Mouse (Mus musculus) forebrain, embryonic 12.5 days (tissue): ENCODE measurements at regions not wholly inside any gene's neighbourhood (a gene's known extent, or its start where the extent isn't known, plus 50 kb on each side); places are given as distances from the start of the nearest gene placed in this dataset.

Experiments
- ATAC-seq: fragments of 200-750 bp; cut with Nextera tagmentation; 2 replicates; pipeline ENCODE4 v1.8.0; 2017; ENCODE audit warnings: moderate TSS enrichment; ENCODE audit not compliant: low FRiP score
- H3K27ac ChIP-seq: fragments of 300-500 bp; sonication (generic); 2 replicates; pipeline ENCODE4 v1.5.1; 2016; ENCODE audit warnings: mild to moderate bottlenecking
- H3K27me3 ChIP-seq: fragments of 300-500 bp; sonication (generic); 2 replicates; pipeline ENCODE4 v1.6.1; 2016; ENCODE audit warnings: mild to moderate bottlenecking
- H3K36me3 ChIP-seq: fragments of 300-500 bp; sonication (generic); replicated peaks from 2 replicates; pipeline ENCODE4 v1.6.1; 2016; ENCODE audit warnings: mild to moderate bottlenecking
- H3K4me1 ChIP-seq: fragments of 300-500 bp; sonication (generic); 2 replicates; pipeline ENCODE4 v1.6.1; 2016
- H3K4me2 ChIP-seq: fragments of 300-500 bp; sonication (generic); 2 replicates; pipeline ENCODE4 v1.6.1; 2016; ENCODE audit warnings: mild to moderate bottlenecking, moderate library complexity
- H3K4me3 ChIP-seq: fragments of 300-500 bp; sonication (generic); replicated peaks from 2 replicates; pipeline ENCODE4 v1.5.1; 2016; ENCODE audit warnings: mild to moderate bottlenecking
- H3K9ac ChIP-seq: fragments of 300-500 bp; sonication (generic); 2 replicates; pipeline ENCODE4 v1.6.1; 2016; ENCODE audit warnings: mild to moderate bottlenecking
- H3K9me3 ChIP-seq: fragments of 300-500 bp; sonication (generic); 2 replicates; pipeline ENCODE4 v1.6.1; 2016
- WGBS: fragments of 180-500 bp; shearing (Covaris S2); methylation state at CpG from one replicate; pipeline ENCODE4 v1.1.7; 2016; 5-methylcytosine and 5-hydroxymethylcytosine counted together

- no peaks in the 10 kb centered on the region for H3K9me3 ChIP-seq
- H3K4me3 ChIP-seq: no peak overlapping the region
- no peaks in the 10 kb centered on the region for H3K27me3 ChIP-seq
- no peak overlapping the region for H3K4me2 ChIP-seq
- H3K36me3 ChIP-seq: no peaks in the 10 kb centered on the region
- peaks cover 6% of the 10 kb centered on the region; the same call in 1 of the 2 replicates for H3K4me1 ChIP-seq
- no peak overlapping the region for H3K27ac ChIP-seq
- no peak overlapping the region for H3K9ac ChIP-seq
- 64% methylated on average over 8 of the region's 8 CpGs for WGBS
- 0 out of 2 replicates have a peak, but pooled peaks have one; percentile 33 for ATAC-seq
These were observed 242.5 kb downstream of the Ppp4r2 start for GRCm38 (mm10) chr6:101075753-101076516.

- Histone ChIP-seq H3K4me3 (no peak overlapping the region), H3K27ac (no peak overlapping the region), H3K36me3 (no peaks in the 10 kb centered on the region), H3K9ac (no peak overlapping the region), H3K9me3 (no peaks in the 10 kb centered on the region), H3K4me2 (no peak overlapping the region), H3K4me1 (peaks cover 6% of the 10 kb centered on the region; the same call in 1 of the 2 replicates), H3K27me3 (no peaks in the 10 kb centered on the region)
- ATAC-seq: no peak
- 87% methylated on average over 5 of the region's 5 CpGs for WGBS
These were observed 244.9 kb downstream of the Ppp4r2 start for GRCm38 (mm10) chr6:101078294-101078693.

- no peak for ATAC-seq
- Histone ChIP-seq H3K36me3 (no peaks in the 10 kb centered on the region), H3K4me3 (no peak overlapping the region), H3K27ac (no peak overlapping the region), H3K4me1 (no peaks in the 10 kb centered on the region), H3K4me2 (no peak overlapping the region), H3K9me3 (no peaks in the 10 kb centered on the region), H3K9ac (no peak overlapping the region), H3K27me3 (no peaks in the 10 kb centered on the region)
- WGBS: 77% methylated on average over 7 of the region's 7 CpGs
These were observed 250.3 kb downstream of the Ppp4r2 start for GRCm38 (mm10) chr6:101083676-101084075.

- no peak overlapping the region for H3K4me2 ChIP-seq
- H3K9me3 ChIP-seq: no peaks in the 10 kb centered on the region
- no peaks in the 10 kb centered on the region for H3K4me1 ChIP-seq
- no peak overlapping the region for H3K4me3 ChIP-seq
- 35% methylated on average over 10 of the region's 10 CpGs for WGBS
- no peak overlapping the region for H3K27ac ChIP-seq
- ATAC-seq: no peak
- no peak overlapping the region for H3K9ac ChIP-seq
- H3K36me3 ChIP-seq: no peaks in the 10 kb centered on the region
- H3K27me3 ChIP-seq: no peaks in the 10 kb centered on the region
These were observed 258.8 kb downstream of the Ppp4r2 start for GRCm38 (mm10) chr6:101092179-101092578.
